Mouse (Mus musculus) myocyte (in vitro differentiated cells): ENCODE data around the gene Pyurf.

Experiments used
- CEBPB ChIP-seq: IDR thresholded peaks from 2 replicates; pipeline ENCODE4 v1.6.1; 2011; ENCODE audit warnings: mild to moderate bottlenecking, moderate library complexity; ENCODE audit not compliant: poor library complexity, insufficient read depth, severe bottlenecking
- E2F4 ChIP-seq: IDR thresholded peaks from one replicate; pipeline ENCODE4 v1.6.1; 2011; ENCODE audit warnings: mild to moderate bottlenecking, control low read depth, moderate library complexity; ENCODE audit not compliant: insufficient read depth
- MAX ChIP-seq: IDR thresholded peaks from one replicate; pipeline ENCODE4 v1.6.1; 2011; ENCODE audit warnings: low read depth, mild to moderate bottlenecking, control low read depth
- MYOD1 ChIP-seq, 3 experiments: IDR thresholded peaks; one replicate each; pipeline ENCODE4 v1.6.1; 2011; ENCODE audit warnings: control low read depth in 2 of 3, low read depth in 2 of 3, mild to moderate bottlenecking in 2 of 3, moderate library complexity in 1 of 3; ENCODE audit not compliant: insufficient read length in 2 of 3, control insufficient read depth in 1 of 3
- POLR2A ChIP-seq: IDR thresholded peaks from one replicate; pipeline ENCODE4 v1.6.1; 2011; ENCODE audit warnings: low read depth, mild to moderate bottlenecking, control low read depth, moderate library complexity; ENCODE audit not compliant: insufficient read length
- POLR2AphosphoS2 ChIP-seq: IDR thresholded peaks from one replicate; pipeline ENCODE4 v1.6.1; 2011; ENCODE audit warnings: low read depth, control low read depth; ENCODE audit not compliant: insufficient read length
- TCF12 ChIP-seq: IDR thresholded peaks from one replicate; pipeline ENCODE4 v1.6.1; 2011; ENCODE audit warnings: mild to moderate bottlenecking, control low read depth; ENCODE audit not compliant: poor library complexity, insufficient read depth, severe bottlenecking
- TCF3 ChIP-seq: IDR thresholded peaks from one replicate; pipeline ENCODE4 v1.6.1; 2011; ENCODE audit warnings: low read depth, control low read depth; ENCODE audit not compliant: insufficient read length
- USF1 ChIP-seq: IDR thresholded peaks from one replicate; pipeline ENCODE4 v1.6.1; 2011; ENCODE audit warnings: low read depth, mild to moderate bottlenecking, control low read depth, moderate library complexity

DNA sequence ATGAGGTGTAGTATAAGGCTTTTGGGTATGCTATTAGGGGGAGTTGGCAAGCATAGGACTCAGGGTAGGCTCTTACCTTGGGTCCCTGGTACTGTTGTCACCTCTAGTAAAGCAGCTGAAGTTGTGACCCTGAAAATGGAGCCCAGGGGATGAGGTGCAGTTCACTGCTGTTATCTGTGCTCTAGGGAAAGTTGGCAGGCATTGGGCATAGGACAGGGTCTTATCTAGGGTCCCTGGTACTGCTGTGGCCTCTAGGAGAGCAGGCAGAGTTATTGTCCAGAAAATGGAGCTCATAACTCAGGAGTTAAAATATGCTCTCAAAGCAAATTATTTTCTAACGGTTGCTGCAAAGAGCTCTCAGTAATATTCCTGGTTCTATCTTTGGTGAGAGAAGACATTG is 29.5 kb upstream of the Pyurf start:
- no peak for TF ChIP-seq MYOD1 (IDR thresholded peaks at IDR 0.05; ENCODE audit: control insufficient read depth in 1 of 3, insufficient read length in 2 of 3, low read depth in 2 of 3)
- no peak for TF ChIP-seq MAX
- no peak for TF ChIP-seq POLR2A
- no peak for TF ChIP-seq TCF12
- TF ChIP-seq USF1: no peak
- no peak for TF ChIP-seq E2F4
- no peak for TF ChIP-seq CEBPB
- no peak for TF ChIP-seq TCF3
- no peak for TF ChIP-seq POLR2AphosphoS2
